Mouse (Mus musculus): ENCODE data around the gene Ppp5c. TPM values are rescaled to one million over a fixed set of nuclear protein-coding genes. Genes with fewer than 3 reads are reported as not detected.

Gene Ppp5c
- total and polyA plus RNA-seq, 3 experiments: 89.0 to 157 (median 104) TPM

GRCm38 (mm10) chr7:16968414-16968813 lies 59.3 kb downstream of the Ppp5c start:
- intact Hi-C loops (cut with DNase I): no loop called here
- Histone ChIP-seq H3K4me3 (no peak overlapping the region), H3K27ac (no peak overlapping the region), H3K36me3 (ENCODE audit: control insufficient read depth, insufficient read depth, low read length) (no peaks in the 10 kb centered on the region), H3K27me3 (ENCODE audit: control insufficient read depth, insufficient read depth, low read length) (no peaks in the 10 kb centered on the region), H3K4me1 (ENCODE audit: control insufficient read depth, insufficient read depth, low read length) (no peaks in the 10 kb centered on the region), H3K9ac (ENCODE audit: low read depth, low read length) (no peak overlapping the region), H3K79me2 (replicated peaks; ENCODE audit: control insufficient read depth, insufficient read depth, low read length) (no peaks in the 10 kb centered on the region)
- no peak for DNase-seq
- WGBS: 88% methylated on average over 6 of the region's 6 CpGs
- TF ChIP-seq CTCF (IDR thresholded peaks at IDR 0.05) (no peak), EP300 (IDR thresholded peaks at IDR 0.05; ENCODE audit: insufficient read depth, low read depth, low read length) (no peak), POLR2A (IDR thresholded peaks at IDR 0.05; ENCODE audit: insufficient read depth, low read depth, low read length) (no peak)

GRCm38 (mm10) chr7:16961678-16962077 lies 66.0 kb downstream of the Ppp5c start:
- H3K4me1 ChIP-seq (ENCODE audit: control insufficient read depth, insufficient read depth, low read length): no peaks in the 10 kb centered on the region
- intact Hi-C loops (cut with DNase I): no loop called here
- H3K36me3 ChIP-seq (ENCODE audit: control insufficient read depth, insufficient read depth, low read length): no peaks in the 10 kb centered on the region
- WGBS: 69% methylated on average over 5 of the region's 5 CpGs
- DNase-seq: no peak
- TF ChIP-seq POLR2A (IDR thresholded peaks at IDR 0.05; ENCODE audit: insufficient read depth, low read depth, low read length): no peak
- no peak for TF ChIP-seq EP300 (IDR thresholded peaks at IDR 0.05; ENCODE audit: insufficient read depth, low read depth, low read length)
- TF ChIP-seq CTCF (IDR thresholded peaks at IDR 0.05): no peak
- no peak overlapping the region for H3K9ac ChIP-seq (ENCODE audit: low read depth, low read length)
- no peak overlapping the region for H3K4me3 ChIP-seq
- no peak overlapping the region for H3K27ac ChIP-seq
- H3K27me3 ChIP-seq (ENCODE audit: control insufficient read depth, insufficient read depth, low read length): no peaks in the 10 kb centered on the region
- H3K79me2 ChIP-seq (replicated peaks; ENCODE audit: control insufficient read depth, insufficient read depth, low read length): no peaks in the 10 kb centered on the region

GRCm38 (mm10) chr7:16959539-16960187 lies 68.1 kb downstream of the Ppp5c start, which contains the start of gene Pnmal1:
Gene Pnmal1 (plus strand): TSS chr7:16959679.
- no peaks in the 10 kb centered on the region for H3K4me1 ChIP-seq (ENCODE audit: control insufficient read depth, insufficient read depth, low read length)
- H3K9ac ChIP-seq (ENCODE audit: low read depth, low read length): no peak within 1 kb of the TSS
- H3K79me2 ChIP-seq (replicated peaks; ENCODE audit: control insufficient read depth, insufficient read depth, low read length): no peaks in the 10 kb centered on the region
- H3K27ac ChIP-seq: no peak within 1 kb of the TSS
- TF ChIP-seq CTCF (IDR thresholded peaks at IDR 0.05): no peak
- no peak for TF ChIP-seq POLR2A (IDR thresholded peaks at IDR 0.05; ENCODE audit: insufficient read depth, low read depth, low read length)
- no peak for TF ChIP-seq EP300 (IDR thresholded peaks at IDR 0.05; ENCODE audit: insufficient read depth, low read depth, low read length)
- WGBS: 40% methylated on average over 17 of the region's 17 CpGs
- no peak for DNase-seq
- no peak within 1 kb of the TSS for H3K4me3 ChIP-seq
- H3K27me3 ChIP-seq (ENCODE audit: control insufficient read depth, insufficient read depth, low read length): no peaks in the 10 kb centered on the region
- H3K36me3 ChIP-seq (ENCODE audit: control insufficient read depth, insufficient read depth, low read length): no peaks in the 10 kb centered on the region
- intact Hi-C loops (cut with DNase I): no loop called here

GRCm38 (mm10) chr7:16956410-16957265 lies 71.1 kb downstream of the Ppp5c start:
- no peaks in the 10 kb centered on the region for H3K4me1 ChIP-seq (ENCODE audit: control insufficient read depth, insufficient read depth, low read length)
- no peak overlapping the region for H3K27ac ChIP-seq
- 74% methylated on average over 15 of the region's 15 CpGs for WGBS
- intact Hi-C loops (cut with DNase I): no loop called here
- no peaks in the 10 kb centered on the region for H3K36me3 ChIP-seq (ENCODE audit: control insufficient read depth, insufficient read depth, low read length)
- H3K79me2 ChIP-seq (replicated peaks; ENCODE audit: control insufficient read depth, insufficient read depth, low read length): no peaks in the 10 kb centered on the region
- no peak overlapping the region for H3K4me3 ChIP-seq
- no peaks in the 10 kb centered on the region for H3K27me3 ChIP-seq (ENCODE audit: control insufficient read depth, insufficient read depth, low read length)
- no peak for DNase-seq
- H3K9ac ChIP-seq (ENCODE audit: low read depth, low read length): no peak overlapping the region
- no peak for TF ChIP-seq CTCF (IDR thresholded peaks at IDR 0.05)

- no peak overlapping the region for H3K4me3 ChIP-seq
- H3K79me2 ChIP-seq (replicated peaks; ENCODE audit: control insufficient read depth, insufficient read depth, low read length): no peaks in the 10 kb centered on the region
- no peaks in the 10 kb centered on the region for H3K36me3 ChIP-seq (ENCODE audit: control insufficient read depth, insufficient read depth, low read length)
- DNase-seq: no peak
- 61% methylated on average over 4 of the region's 4 CpGs for WGBS
- intact Hi-C loops (cut with DNase I): no loop called here
- no peaks in the 10 kb centered on the region for H3K4me1 ChIP-seq (ENCODE audit: control insufficient read depth, insufficient read depth, low read length)
- TF ChIP-seq EP300 (IDR thresholded peaks at IDR 0.05; ENCODE audit: insufficient read depth, low read depth, low read length): no peak
- TF ChIP-seq POLR2A (IDR thresholded peaks at IDR 0.05; ENCODE audit: insufficient read depth, low read depth, low read length): no peak
- TF ChIP-seq CTCF (IDR thresholded peaks at IDR 0.05): no peak
- H3K27ac ChIP-seq: no peak overlapping the region
- H3K9ac ChIP-seq (ENCODE audit: low read depth, low read length): no peak overlapping the region
- H3K27me3 ChIP-seq (ENCODE audit: control insufficient read depth, insufficient read depth, low read length): no peaks in the 10 kb centered on the region
These were observed 72.0 kb downstream of the Ppp5c start for GRCm38 (mm10) chr7:16955712-16956111.

Other genes starting within 250 kb of the Ppp5c start
- gene Slc1a5, start 246.6 kb downstream of the Ppp5c start, total RNA-seq (2021): 10 to 100 TPM; 20.9 to 26.1 TPM
- gene Slc1a5, start 246.6 kb downstream of the Ppp5c start, polyA plus RNA-seq (2012; rRNA removed): 35.6 and 57.0 TPM in 2 replicates
- 10 to 100 TPM; 55.5 to 56.2 TPM for gene Strn4, start 212.0 kb downstream of the Ppp5c start, total RNA-seq (2021)
- 94.2 and 101 TPM in 2 replicates for gene Strn4, start 212.0 kb downstream of the Ppp5c start, polyA plus RNA-seq (2012; rRNA removed)
- gene Fkrp, start 211.2 kb downstream of the Ppp5c start, total RNA-seq (2021): 10 to 100 TPM; 49.5 to 52.8 TPM
- 40.3 and 51.3 TPM in 2 replicates for gene Fkrp, start 211.2 kb downstream of the Ppp5c start, polyA plus RNA-seq (2012; rRNA removed)
- 10 to 100 TPM; 15.3 to 19.9 TPM for gene Prkd2, start 185.0 kb downstream of the Ppp5c start, total RNA-seq (2021)
- 24.5 and 26.2 TPM in 2 replicates for gene Prkd2, start 185.0 kb downstream of the Ppp5c start, polyA plus RNA-seq (2012; rRNA removed)
- 10 to 100 TPM in 1 of 2 experiments, 1 to 10 TPM in 1; 8.6 to 12.1 TPM for gene Dact3, start 152.6 kb downstream of the Ppp5c start, total RNA-seq (2021)
- gene Dact3, start 152.6 kb downstream of the Ppp5c start, polyA plus RNA-seq (2012; rRNA removed): 19.6 and 20.0 TPM in 2 replicates
- gene Gng8, start 136.1 kb downstream of the Ppp5c start, total RNA-seq (2021): 1 to 10 TPM in 1 of 2 experiments, under 1 TPM in 1; 0.47 to 1.6 TPM
- 7.4 and 13.1 TPM in 2 replicates for gene Gng8, start 136.1 kb downstream of the Ppp5c start, polyA plus RNA-seq (2012; rRNA removed)
- 1 to 10 TPM; 1.9 to 2.9 TPM for gene Ptgir, start 121.4 kb downstream of the Ppp5c start, total RNA-seq (2021)
- gene Ptgir, start 121.4 kb downstream of the Ppp5c start, polyA plus RNA-seq (2012; rRNA removed): 5.2 and 7.4 TPM in 2 replicates
- gene Calm3, start 103.8 kb downstream of the Ppp5c start, total RNA-seq (2021): 100 to 1,000 TPM; 168 to 175 TPM
- 163 and 206 TPM in 2 replicates for gene Calm3, start 103.8 kb downstream of the Ppp5c start, polyA plus RNA-seq (2012; rRNA removed)
- 1 to 10 TPM; 3.8 to 4.1 TPM for gene Pnmal2, start 83.2 kb downstream of the Ppp5c start, total RNA-seq (2021)
- 3.5 and 4.4 TPM in 2 replicates for gene Pnmal2, start 83.2 kb downstream of the Ppp5c start, polyA plus RNA-seq (2012; rRNA removed)
- gene Pnmal1, start 68.2 kb downstream of the Ppp5c start, total RNA-seq (2021): under 1 TPM in 1 of 2 experiments, not detected in 1; 0.11 TPM
- 0.06 TPM in 2 replicates for gene Pnmal1, start 68.2 kb downstream of the Ppp5c start, polyA plus RNA-seq (2012; rRNA removed)
- gene Gm42372, start 44.8 kb downstream of the Ppp5c start, total RNA-seq (2021): not detected
- 0.03 TPM in 1 of 2 replicates, not detected in the other for gene Gm42372, start 44.8 kb downstream of the Ppp5c start, polyA plus RNA-seq (2012; rRNA removed)
- gene Ccdc8, start 35.2 kb downstream of the Ppp5c start, total RNA-seq (2021): 1 to 10 TPM; 4.0 to 4.4 TPM
- gene Ccdc8, start 35.2 kb downstream of the Ppp5c start, polyA plus RNA-seq (2012; rRNA removed): 2.7 and 4.2 TPM in 2 replicates
- 1 to 10 TPM; 1.9 to 3.0 TPM for gene Hif3a, start 34.5 kb upstream of the Ppp5c start, total RNA-seq (2021)
- gene Hif3a, start 34.5 kb upstream of the Ppp5c start, polyA plus RNA-seq (2012; rRNA removed): 1.6 and 2.5 TPM in 2 replicates
- under 1 TPM; 0.10 to 0.16 TPM for gene Psg16, start 46.1 kb upstream of the Ppp5c start, total RNA-seq (2021)
- gene Psg16, start 46.1 kb upstream of the Ppp5c start, polyA plus RNA-seq (2012; rRNA removed): 0.06 TPM in 1 of 2 replicates, not detected in the other
- not detected for gene Ceacam3, start 122.4 kb upstream of the Ppp5c start, total RNA-seq (2021)
- gene Ceacam3, start 122.4 kb upstream of the Ppp5c start, polyA plus RNA-seq (2012; rRNA removed): not detected in 2 replicates
- gene Psg29, start 175.6 kb upstream of the Ppp5c start, total RNA-seq (2021): not detected
- gene Psg29, start 175.6 kb upstream of the Ppp5c start, polyA plus RNA-seq (2012; rRNA removed): not detected in 2 replicates

All from heart, adult 2 months (tissue).